Comparison of ENCODE assay signal across 8 mouse cellular contexts in the genomic region with DNA sequence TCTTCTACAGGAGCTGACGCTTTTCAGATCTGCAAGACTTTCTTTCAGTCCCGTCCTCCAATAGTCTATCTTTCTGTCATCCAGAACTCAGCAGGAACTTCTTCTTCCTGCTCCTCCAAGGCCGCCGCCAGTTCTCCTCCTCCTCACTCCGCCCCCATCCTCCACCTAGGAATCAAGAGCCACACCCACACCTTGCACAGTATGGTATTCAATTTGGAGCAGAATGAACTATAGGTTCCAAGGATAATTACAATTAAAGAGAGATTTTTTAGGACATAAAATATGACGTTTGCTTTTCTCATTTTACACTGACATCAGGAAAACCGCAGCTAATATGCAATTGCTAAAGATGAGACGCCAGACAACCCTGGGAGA. TPM values are rescaled to one million over a fixed set of nuclear protein-coding genes. Genes with fewer than 3 reads are reported as not detected.
DNase-seq lines count a peak whose midpoint lies in the region; ATAC-seq and TF ChIP-seq lines count a peak whose summit lies in the region.

No protein-coding gene starts in this region.

- H3K27me3 ChIP-seq in heart, embryonic 11.5 days (ENCODE audit: control insufficient read depth, insufficient read depth, low read length): no peaks in the 10 kb centered on the region
- no peaks in the 10 kb centered on the region for H3K27me3 ChIP-seq in E14TG2a.4 (ENCODE audit: insufficient read depth, low read length)
- H3K27me3 ChIP-seq in forebrain, postnatal 0 days (ENCODE audit: insufficient read depth, low read length): no peaks in the 10 kb centered on the region

- H3K4me1 ChIP-seq in heart, embryonic 11.5 days (ENCODE audit: control insufficient read depth, insufficient read depth, low read length): no peaks in the 10 kb centered on the region
- peaks cover 3% of the 10 kb centered on the region; the same call in 1 of the 2 replicates for H3K4me1 ChIP-seq in E14TG2a.4 (replicated peaks; ENCODE audit: low read depth, low read length)
- H3K4me1 ChIP-seq in forebrain, postnatal 0 days (ENCODE audit: insufficient read depth): no peaks in the 10 kb centered on the region

- H3K9ac ChIP-seq in heart, embryonic 11.5 days (ENCODE audit: low read depth, low read length): peak overlapping the region; percentile 61; the same call in 1 of the 2 replicates
- H3K9ac ChIP-seq in forebrain, postnatal 0 days: peak overlapping the region; percentile 51

- WGBS in heart, embryonic 11.5 days (ENCODE audit: insufficient replicate concordance): 23% methylated on average over 8 of the region's 8 CpGs
- 26% methylated on average over 8 of the region's 8 CpGs for WGBS in forebrain, postnatal 0 days
- 22% methylated on average over 8 of the region's 8 CpGs for WGBS in macrophage (ENCODE audit: missing documents)

- ATAC-seq in heart, embryonic 11.5 days (replicated peaks; ENCODE audit: insufficient number of reproducible peaks, low FRiP score, low TSS enrichment): peak; percentile 57; the same call in 1 of the 2 replicates
- ATAC-seq in forebrain, postnatal 0 days: peak; percentile 85

- H3K4me3 ChIP-seq in heart, embryonic 11.5 days (ENCODE audit: low read depth, low read length): peak overlapping the region; percentile 64
- H3K4me3 ChIP-seq in E14TG2a.4 (replicated peaks; ENCODE audit: low read length) (peak overlapping the region; percentile 81), macrophage (ENCODE audit: inconsistent target) (peak overlapping the region; percentile 61)
- H3K4me3 ChIP-seq in forebrain, postnatal 0 days (ENCODE audit: low read depth, low read length): peak overlapping the region; percentile 43

- no peak for DNase-seq in heart, adult 9 months (ENCODE audit: low spot score in 2 of 2)
- DNase-seq in forebrain, postnatal 0 days: no peak
- no peak for DNase-seq in MN1 (ENCODE audit: low spot score)
- DNase-seq in left cerebral cortex, adult 9 months (ENCODE audit: low spot score in 2 of 2): no peak
- DNase-seq in kidney, adult 11 months: no peak

- no peak for TF ChIP-seq CTCF in E14TG2a.4 (conservative IDR thresholded peaks at IDR 0.05; ENCODE audit: low read length)
- TF ChIP-seq CTCF in forebrain, postnatal 0 days (IDR thresholded peaks at IDR 0.05; ENCODE audit: low read depth): no peak

- peak overlapping the region; percentile 63 for H3K4me2 ChIP-seq in heart, embryonic 11.5 days
- H3K4me2 ChIP-seq in forebrain, postnatal 0 days (ENCODE audit: low read depth): peak overlapping the region; percentile 50

- H3K9me3 ChIP-seq in heart, embryonic 11.5 days (replicated peaks; ENCODE audit: control insufficient read depth, low read length): no peaks in the 10 kb centered on the region
- H3K9me3 ChIP-seq in E14TG2a.4 (ENCODE audit: low read length): peaks cover 16% of the 10 kb centered on the region
- no peaks in the 10 kb centered on the region for H3K9me3 ChIP-seq in forebrain, postnatal 0 days (ENCODE audit: low read length)

- H3K27ac ChIP-seq in heart, embryonic 11.5 days (ENCODE audit: low read depth, low read length): no peak overlapping the region
- H3K27ac ChIP-seq in forebrain, postnatal 0 days (ENCODE audit: low read depth, low read length): no peak overlapping the region
- H3K27ac ChIP-seq in macrophage: 0 out of 2 replicates have a peak overlapping the region, but pooled peaks have one; percentile 4

- no peaks in the 10 kb centered on the region for H3K79me2 ChIP-seq in macrophage (ENCODE audit: inconsistent target)

- H3K36me3 ChIP-seq in heart, embryonic 11.5 days (ENCODE audit: control insufficient read depth, insufficient read depth, low read length): no peaks in the 10 kb centered on the region
- H3K36me3 ChIP-seq in E14TG2a.4 (ENCODE audit: insufficient read depth, low read length) (no peaks in the 10 kb centered on the region), macrophage (ENCODE audit: inconsistent target) (no peaks in the 10 kb centered on the region)
- no peaks in the 10 kb centered on the region for H3K36me3 ChIP-seq in forebrain, postnatal 0 days (ENCODE audit: insufficient read depth)

RNA-seq across cellular contexts. Expression of gene 6720489N17Rik, which starts 29.4 kb away (rescaled TPM):
- 9.3 and 10.7 TPM in 2 replicates for polyA plus RNA-seq in heart, embryonic 11.5 days (2014; fragmentation: Nextera tagmentation; extraction: Ambion mirVana)
- 3.8 and 4.4 TPM in 2 replicates for total RNA-seq in forebrain, postnatal 0 days (2014; rRNA removed)
- polyA plus RNA-seq in forebrain, postnatal 0 days (2015; fragmentation: Nextera tagmentation; extraction: Ambion mirVana): 3.9 and 5.6 TPM in 2 replicates
- 1 to 10 TPM in 20 of 26 experiments, under 1 TPM in 6; 0.37 to 8.0 (median 2.2) TPM for total RNA-seq in macrophage (2018; cell fraction: chromatin; rRNA removed)
- total RNA-seq in macrophage (2018; cell fraction: cytosol; rRNA removed): 1 to 10 TPM in 19 of 26 experiments, under 1 TPM in 7; 0.38 to 3.4 (median 1.5) TPM
- 1 to 10 TPM in 20 of 26 experiments, under 1 TPM in 6; 0.29 to 7.5 (median 2.1) TPM for total RNA-seq in macrophage (2018; cell fraction: nucleus; rRNA removed)
- 0.79 to 2.9 TPM (median 2.0 TPM) in 3 replicates for polyA plus RNA-seq in macrophage (2018)
